Mouse (Mus musculus) G1E (cell line): ENCODE results near the gene Syne2.

Source experiments
- CTCF ChIP-seq: IDR thresholded peaks from 2 replicates; pipeline ENCODE4 v1.5.1; 2012; ENCODE audit warnings: low read depth, low read length, inconsistent platforms, mixed read lengths
- GATA1 ChIP-seq: IDR thresholded peaks from 2 replicates; pipeline ENCODE4 v1.6.1; 2012; ENCODE audit warnings: borderline replicate concordance, low read length, inconsistent platforms, mixed read lengths
- GATA2 ChIP-seq: IDR thresholded peaks from 2 replicates; pipeline ENCODE4 v1.6.1; 2012; ENCODE audit warnings: low read depth, low read length, inconsistent platforms, borderline replicate concordance
- TAL1 ChIP-seq: conservative IDR thresholded peaks from 2 replicates; pipeline ENCODE4 v1.6.1; 2012; ENCODE audit warnings: low read depth, low read length, inconsistent platforms, mixed read lengths

DNA sequence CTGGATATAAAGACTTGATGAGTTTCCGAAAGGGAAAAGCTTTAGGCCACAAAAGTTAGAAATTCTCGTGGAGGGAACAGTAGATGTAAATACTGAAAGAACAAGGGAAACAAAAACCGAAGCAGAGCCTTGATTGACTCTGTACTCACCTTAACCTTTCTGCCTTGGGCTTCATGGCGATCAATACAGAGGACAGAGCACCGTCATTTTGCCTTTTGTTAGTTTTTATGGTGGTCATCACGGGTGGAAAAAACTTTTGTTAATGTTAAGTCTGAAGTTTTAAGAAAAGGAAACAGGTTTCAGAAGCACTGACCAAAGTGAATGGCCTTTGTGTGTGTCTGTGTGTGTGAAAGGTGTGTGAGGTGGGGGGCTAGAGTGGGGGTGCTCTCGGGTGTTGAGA, 256.0 kb downstream of the Syne2 start:
- no peak for TF ChIP-seq CTCF
- TF ChIP-seq GATA1 = no peak
- no peak for TF ChIP-seq TAL1
- no peak for TF ChIP-seq GATA2
